Mouse (Mus musculus): ENCODE data around the gene 4922502D21Rik.

DNA sequence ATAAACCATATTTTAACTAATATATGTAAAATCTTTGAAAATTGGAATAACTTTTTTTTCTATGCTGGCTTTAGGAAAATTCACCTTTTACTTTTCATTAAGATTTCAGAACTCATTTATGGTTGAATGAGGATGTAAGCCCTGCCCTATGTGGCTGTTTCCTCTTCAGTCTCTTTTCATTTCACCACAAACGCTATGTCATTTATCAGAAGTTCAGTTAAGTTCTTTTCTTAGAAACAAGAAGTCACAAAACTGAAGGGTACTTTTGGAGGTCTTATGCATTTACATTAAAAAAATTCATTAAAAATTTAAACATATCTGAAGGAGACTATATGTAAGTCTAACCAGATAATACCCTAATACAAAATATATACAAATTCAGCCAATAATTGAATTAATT, 15.9 kb downstream of the 4922502D21Rik start:
- TF ChIP-seq CTCF (IDR thresholded peaks at IDR 0.05; ENCODE audit: borderline replicate concordance, extremely low read depth, insufficient read depth, insufficient read length), result no peak
- no peak for TF ChIP-seq POLR2A (IDR thresholded peaks at IDR 0.05; ENCODE audit: borderline replicate concordance, extremely low read depth, insufficient read depth, insufficient read length, poor library complexity, severe bottlenecking)
